Mouse (Mus musculus): ENCODE measurements around the gene Unkl. TPM values are rescaled to one million over a fixed set of nuclear protein-coding genes. Genes with fewer than 3 reads are reported as not detected.

The Unkl gene
- polyA plus RNA-seq, 2 experiments, result 6.3 to 18.0 TPM

DNA sequence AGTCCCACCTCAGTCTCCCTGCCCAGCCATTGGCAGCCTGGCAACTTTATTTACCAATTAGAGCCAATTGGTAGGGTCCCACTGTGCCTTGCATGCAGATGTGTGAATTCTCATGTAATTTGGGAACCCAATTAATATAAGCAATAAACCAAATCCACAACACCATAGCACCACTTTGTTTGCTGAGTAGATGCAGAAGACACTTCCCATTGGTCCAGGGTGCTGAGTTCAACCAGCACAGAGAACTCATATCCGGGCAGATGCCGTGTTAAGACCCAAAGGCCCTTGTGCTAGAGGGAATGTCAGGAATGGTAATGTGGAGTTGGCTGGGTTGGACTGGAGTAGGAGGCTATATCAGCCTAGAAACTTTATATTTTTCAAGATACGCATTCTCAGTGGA is 87.6 kb downstream of the Unkl start:
- Histone ChIP-seq H3K36me3 (ENCODE audit: control insufficient read depth, insufficient read depth, low read length) (peaks cover 9% of the 10 kb centered on the region; the same call in 1 of the 2 replicates), H3K9ac (ENCODE audit: low read depth, low read length, severe bottlenecking) (no peak overlapping the region), H3K27ac (replicated peaks; ENCODE audit: low read depth, low read length) (no peak overlapping the region), H3K4me1 (ENCODE audit: control insufficient read depth, insufficient read depth, low read length) (peaks cover 16% of the 10 kb centered on the region), H3K4me3 (replicated peaks; ENCODE audit: low read length) (no peak overlapping the region), H3K9me3 (ENCODE audit: control insufficient read depth, low read length) (no peaks in the 10 kb centered on the region), H3K4me2 (replicated peaks; ENCODE audit: low read depth, low read length, severe bottlenecking) (no peak overlapping the region), H3K27me3 (ENCODE audit: control insufficient read depth, insufficient read depth, low read length) (no peaks in the 10 kb centered on the region)
- TF ChIP-seq POLR2A (IDR thresholded peaks at IDR 0.05; ENCODE audit: borderline replicate concordance, extremely low read depth, insufficient read depth, insufficient read length), result no peak
- no peak for DNase-seq (ENCODE audit: low spot score)
- no peak for ATAC-seq (ENCODE audit: low FRiP score, low read depth)
- WGBS, result 93% methylated on average over 3 of the region's 3 CpGs

DNA sequence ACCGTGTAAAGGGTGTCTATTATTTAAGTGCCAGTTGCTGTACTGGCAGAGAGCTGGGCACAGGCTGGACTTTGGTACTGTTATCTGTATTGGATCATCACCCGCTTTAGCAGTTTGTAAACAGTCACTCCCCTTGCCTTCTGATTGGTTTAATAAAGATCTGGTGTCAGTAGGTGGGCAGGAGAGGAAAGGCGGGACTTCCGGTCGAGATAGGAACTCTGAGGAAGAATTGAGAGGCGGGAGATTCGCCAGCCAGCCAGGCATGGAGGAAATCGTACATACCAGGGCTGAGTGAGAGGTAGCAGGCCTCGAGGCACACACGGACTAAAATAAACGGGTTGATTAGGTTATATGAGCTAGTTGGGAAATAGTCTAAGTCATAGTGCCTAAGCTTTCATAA is 93.9 kb downstream of the Unkl start:
- Histone ChIP-seq H3K27ac (replicated peaks; ENCODE audit: low read depth, low read length) (no peak overlapping the region), H3K4me2 (replicated peaks; ENCODE audit: low read depth, low read length, severe bottlenecking) (no peak overlapping the region), H3K27me3 (ENCODE audit: control insufficient read depth, insufficient read depth, low read length) (no peaks in the 10 kb centered on the region), H3K36me3 (ENCODE audit: control insufficient read depth, insufficient read depth, low read length) (no peaks in the 10 kb centered on the region), H3K4me1 (ENCODE audit: control insufficient read depth, insufficient read depth, low read length) (no peaks in the 10 kb centered on the region), H3K9ac (ENCODE audit: low read depth, low read length, severe bottlenecking) (no peak overlapping the region), H3K9me3 (ENCODE audit: control insufficient read depth, low read length) (no peaks in the 10 kb centered on the region), H3K4me3 (replicated peaks; ENCODE audit: low read length) (no peak overlapping the region)
- no peak for TF ChIP-seq POLR2A (IDR thresholded peaks at IDR 0.05; ENCODE audit: borderline replicate concordance, extremely low read depth, insufficient read depth, insufficient read length)
- 40% methylated on average over 11 of the region's 11 CpGs for WGBS
- DNase-seq (ENCODE audit: low spot score), result peak; percentile 28
- no peak for ATAC-seq (ENCODE audit: low FRiP score, low read depth)

Small RNA genes within 50 kb of the gene (microRNA-seq; reads per million reads assigned to microRNA genes)
- gene Mir3547, result not detected

Other genes starting within 250 kb of the Unkl start
- gene Jpt2, start 227.7 kb upstream of the Unkl start, polyA plus RNA-seq (2012; rRNA removed), result 85.4 and 89.6 TPM in 2 replicates
- gene Jpt2, start 227.7 kb upstream of the Unkl start, polyA plus RNA-seq (2014; fragmentation: Nextera tagmentation; extraction: Ambion mirVana), result 98.7 and 99.0 TPM in 2 replicates
- gene Cramp1l, start 172.6 kb upstream of the Unkl start, polyA plus RNA-seq (2012; rRNA removed), result 33.5 and 41.9 TPM in 2 replicates
- 8.1 and 10.0 TPM in 2 replicates for gene Cramp1l, start 172.6 kb upstream of the Unkl start, polyA plus RNA-seq (2014; fragmentation: Nextera tagmentation; extraction: Ambion mirVana)
- 18.5 and 20.4 TPM in 2 replicates for gene Ift140, start 172.3 kb upstream of the Unkl start, polyA plus RNA-seq (2012; rRNA removed)
- gene Ift140, start 172.3 kb upstream of the Unkl start, polyA plus RNA-seq (2014; fragmentation: Nextera tagmentation; extraction: Ambion mirVana), result 15.3 and 16.4 TPM in 2 replicates
- 12.1 and 18.1 TPM in 2 replicates for gene Tmem204, start 104.8 kb upstream of the Unkl start, polyA plus RNA-seq (2012; rRNA removed)
- gene Tmem204, start 104.8 kb upstream of the Unkl start, polyA plus RNA-seq (2014; fragmentation: Nextera tagmentation; extraction: Ambion mirVana), result 17.3 and 18.5 TPM in 2 replicates
- 41.7 and 51.0 TPM in 2 replicates for gene Telo2, start 72.4 kb upstream of the Unkl start, polyA plus RNA-seq (2012; rRNA removed)
- 31.1 and 43.0 TPM in 2 replicates for gene Telo2, start 72.4 kb upstream of the Unkl start, polyA plus RNA-seq (2014; fragmentation: Nextera tagmentation; extraction: Ambion mirVana)
- 1.8 and 2.3 TPM in 2 replicates for gene Ptx4, start 67.6 kb upstream of the Unkl start, polyA plus RNA-seq (2012; rRNA removed)
- 2.0 and 2.7 TPM in 2 replicates for gene Ptx4, start 67.6 kb upstream of the Unkl start, polyA plus RNA-seq (2014; fragmentation: Nextera tagmentation; extraction: Ambion mirVana)
- 32.4 and 40.1 TPM in 2 replicates for gene Clcn7, start 55.0 kb upstream of the Unkl start, polyA plus RNA-seq (2012; rRNA removed)
- gene Clcn7, start 55.0 kb upstream of the Unkl start, polyA plus RNA-seq (2014; fragmentation: Nextera tagmentation; extraction: Ambion mirVana), result 21.3 and 26.3 TPM in 2 replicates
- gene Ccdc154, start 25.9 kb upstream of the Unkl start, polyA plus RNA-seq (2012; rRNA removed), result 0.03 TPM in 1 of 2 replicates, not detected in the other
- gene Ccdc154, start 25.9 kb upstream of the Unkl start, polyA plus RNA-seq (2014; fragmentation: Nextera tagmentation; extraction: Ambion mirVana), result not detected in 2 replicates
- not detected in 2 replicates for gene Gm38655, start 12.9 kb upstream of the Unkl start, polyA plus RNA-seq (2012; rRNA removed)
- not detected in 2 replicates for gene Gm38655, start 12.9 kb upstream of the Unkl start, polyA plus RNA-seq (2014; fragmentation: Nextera tagmentation; extraction: Ambion mirVana)
- 27.1 and 27.3 TPM in 2 replicates for gene BC003965, start 3.8 kb upstream of the Unkl start, polyA plus RNA-seq (2012; rRNA removed)
- gene BC003965, start 3.8 kb upstream of the Unkl start, polyA plus RNA-seq (2014; fragmentation: Nextera tagmentation; extraction: Ambion mirVana), result 28.6 and 28.8 TPM in 2 replicates
- 29.4 and 34.7 TPM in 2 replicates for gene Gnptg, start 51.7 kb downstream of the Unkl start, polyA plus RNA-seq (2012; rRNA removed)
- 30.9 and 33.4 TPM in 2 replicates for gene Gnptg, start 51.7 kb downstream of the Unkl start, polyA plus RNA-seq (2014; fragmentation: Nextera tagmentation; extraction: Ambion mirVana)
- gene Tsr3, start 51.8 kb downstream of the Unkl start, polyA plus RNA-seq (2012; rRNA removed), result 40.6 and 43.7 TPM in 2 replicates
- 46.3 and 47.9 TPM in 2 replicates for gene Tsr3, start 51.8 kb downstream of the Unkl start, polyA plus RNA-seq (2014; fragmentation: Nextera tagmentation; extraction: Ambion mirVana)
- 1.5 and 1.9 TPM in 2 replicates for gene Baiap3, start 68.0 kb downstream of the Unkl start, polyA plus RNA-seq (2012; rRNA removed)
- gene Baiap3, start 68.0 kb downstream of the Unkl start, polyA plus RNA-seq (2014; fragmentation: Nextera tagmentation; extraction: Ambion mirVana), result 0.89 and 1.5 TPM in 2 replicates
- 434 and 540 TPM in 2 replicates for gene Ube2i, start 86.2 kb downstream of the Unkl start, polyA plus RNA-seq (2012; rRNA removed)
- 533 and 582 TPM in 2 replicates for gene Ube2i, start 86.2 kb downstream of the Unkl start, polyA plus RNA-seq (2014; fragmentation: Nextera tagmentation; extraction: Ambion mirVana)
- gene Prss34, start 110.0 kb downstream of the Unkl start, polyA plus RNA-seq (2012; rRNA removed), result 6.0 and 8.5 TPM in 2 replicates
- gene Prss34, start 110.0 kb downstream of the Unkl start, polyA plus RNA-seq (2014; fragmentation: Nextera tagmentation; extraction: Ambion mirVana), result 6.7 and 10.6 TPM in 2 replicates
- 0.13 TPM in 1 of 2 replicates, not detected in the other for gene Prss28, start 120.2 kb downstream of the Unkl start, polyA plus RNA-seq (2012; rRNA removed)
- gene Prss28, start 120.2 kb downstream of the Unkl start, polyA plus RNA-seq (2014; fragmentation: Nextera tagmentation; extraction: Ambion mirVana), result not detected in 2 replicates
- gene Prss29, start 130.3 kb downstream of the Unkl start, polyA plus RNA-seq (2012; rRNA removed), result not detected in 2 replicates
- not detected in 2 replicates for gene Prss29, start 130.3 kb downstream of the Unkl start, polyA plus RNA-seq (2014; fragmentation: Nextera tagmentation; extraction: Ambion mirVana)
- 1.5 and 2.1 TPM in 2 replicates for gene Tpsab1, start 157.2 kb downstream of the Unkl start, polyA plus RNA-seq (2012; rRNA removed)
- gene Tpsab1, start 157.2 kb downstream of the Unkl start, polyA plus RNA-seq (2014; fragmentation: Nextera tagmentation; extraction: Ambion mirVana), result 1.2 and 2.2 TPM in 2 replicates
- 31.8 and 35.9 TPM in 2 replicates for gene Tpsb2, start 177.9 kb downstream of the Unkl start, polyA plus RNA-seq (2012; rRNA removed)
- 38.0 and 83.8 TPM in 2 replicates for gene Tpsb2, start 177.9 kb downstream of the Unkl start, polyA plus RNA-seq (2014; fragmentation: Nextera tagmentation; extraction: Ambion mirVana)
- gene Tpsg1, start 180.9 kb downstream of the Unkl start, polyA plus RNA-seq (2012; rRNA removed), result 11.3 and 14.6 TPM in 2 replicates
- 10.2 and 14.6 TPM in 2 replicates for gene Tpsg1, start 180.9 kb downstream of the Unkl start, polyA plus RNA-seq (2014; fragmentation: Nextera tagmentation; extraction: Ambion mirVana)
- gene Cacna1h, start 245.4 kb downstream of the Unkl start, polyA plus RNA-seq (2012; rRNA removed), result 58.0 and 73.0 TPM in 2 replicates
- 6.9 TPM in 2 replicates for gene Cacna1h, start 245.4 kb downstream of the Unkl start, polyA plus RNA-seq (2014; fragmentation: Nextera tagmentation; extraction: Ambion mirVana)